Mouse (Mus musculus): Measurements from ENCODE around the gene Asf1b. TPM values are rescaled to one million over a fixed set of nuclear protein-coding genes. Genes with fewer than 3 reads are reported as not detected.
"Not testable (repeated sequence)": the region's sequence is repeated elsewhere in the genome, so short reads cannot be mapped to it uniquely, and the experiment has no call there.

The Asf1b gene
- polyA plus RNA-seq, 1 experiment from 2014 or later: 31.6 TPM

DNA sequence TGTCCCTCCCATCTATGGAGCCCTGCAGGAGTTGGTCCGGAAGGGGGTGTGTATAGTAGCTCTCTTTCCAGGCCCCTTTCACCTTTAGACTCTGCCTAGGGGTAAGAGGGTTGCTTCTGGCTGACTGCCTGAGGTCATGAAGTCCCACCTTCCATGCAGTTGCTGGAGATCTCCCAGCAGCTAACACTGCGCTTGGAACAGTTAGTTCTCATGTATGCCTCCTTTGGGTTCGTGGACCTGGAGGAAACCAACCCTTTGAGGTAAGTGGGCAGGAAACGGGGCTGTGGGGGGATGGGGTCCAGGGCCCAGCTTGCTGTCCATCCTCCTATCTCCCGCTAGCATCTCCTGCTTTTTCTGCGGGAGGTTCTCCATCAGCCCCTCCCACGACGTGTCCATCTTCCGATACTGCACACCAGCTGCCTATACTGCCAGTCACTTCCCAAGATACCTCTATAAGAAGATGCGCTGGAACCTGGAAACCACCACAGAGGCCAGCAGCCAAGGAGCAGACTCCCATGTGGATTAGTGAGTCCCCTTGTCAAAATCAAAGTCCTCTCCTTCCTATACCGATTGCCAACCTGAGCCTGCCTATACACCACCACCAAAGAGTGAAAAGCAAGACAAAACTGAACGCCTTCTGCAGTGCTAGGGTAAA is 47.8 kb downstream of the Asf1b start:
- DNase-seq (ENCODE audit: low spot score) (no peak), ATAC-seq (no peak)
- no peaks in the 10 kb centered on the region for H3K9me3 ChIP-seq (replicated peaks; ENCODE audit: control insufficient read depth, low read length)
- no peak overlapping the region for H3K4me2 ChIP-seq (ENCODE audit: low read length)
- WGBS: 53% methylated on average over 12 of the region's 12 CpGs
- peaks cover 10% of the 10 kb centered on the region for H3K27me3 ChIP-seq (replicated peaks; ENCODE audit: control insufficient read depth, insufficient read depth, low read length)
- H3K9ac ChIP-seq (ENCODE audit: low read length): no peak overlapping the region
- peaks cover 25% of the 10 kb centered on the region for H3K36me3 ChIP-seq (ENCODE audit: control insufficient read depth, insufficient read depth, low read length)
- H3K27ac ChIP-seq (ENCODE audit: low read depth, low read length): no peak overlapping the region
- peaks cover 24% of the 10 kb centered on the region for H3K4me1 ChIP-seq (ENCODE audit: control insufficient read depth, insufficient read depth, low read length)
- no peak overlapping the region for H3K4me3 ChIP-seq (ENCODE audit: low read depth, low read length)

DNA sequence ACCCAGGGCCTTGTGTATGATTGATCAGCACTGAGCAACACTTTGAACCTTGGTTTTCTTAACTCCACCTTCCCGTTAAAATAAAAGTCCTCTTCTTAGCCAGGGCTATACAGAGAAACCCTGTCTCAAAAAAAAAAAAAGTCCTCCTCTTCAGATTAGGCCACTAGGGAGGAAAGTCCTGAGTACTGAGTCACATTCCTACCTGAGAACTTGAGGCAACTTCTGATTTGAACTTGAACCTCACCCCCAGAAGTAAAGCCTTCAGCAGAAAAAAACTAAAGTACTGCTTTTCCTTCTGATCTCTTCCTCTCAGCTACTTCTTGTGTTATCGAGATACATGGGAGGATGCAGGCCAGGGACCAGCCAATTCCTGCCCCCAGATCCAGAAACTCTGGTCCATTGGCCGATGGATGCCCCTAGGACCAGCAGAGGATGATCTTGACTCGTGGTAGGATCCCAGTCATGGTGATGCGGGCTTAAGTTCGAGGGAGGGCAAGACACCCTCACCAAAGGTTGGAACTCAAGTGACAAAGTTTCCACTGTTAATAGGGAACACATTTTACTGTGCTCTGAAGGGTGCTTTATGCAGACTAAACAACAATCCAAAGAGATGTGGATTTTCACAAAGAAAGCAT is 48.4 kb downstream of the Asf1b start:
- peak overlapping the region; percentile 58 for H3K4me3 ChIP-seq (ENCODE audit: low read depth, low read length)
- H3K4me2 ChIP-seq (ENCODE audit: low read length): peak overlapping the region; percentile 96
- DNase-seq (ENCODE audit: low spot score) (no peak), ATAC-seq (no peak)
- no peaks in the 10 kb centered on the region for H3K9me3 ChIP-seq (replicated peaks; ENCODE audit: control insufficient read depth, low read length)
- peaks cover 25% of the 10 kb centered on the region for H3K36me3 ChIP-seq (ENCODE audit: control insufficient read depth, insufficient read depth, low read length)
- H3K27me3 ChIP-seq (replicated peaks; ENCODE audit: control insufficient read depth, insufficient read depth, low read length): peaks cover 10% of the 10 kb centered on the region
- H3K4me1 ChIP-seq (ENCODE audit: control insufficient read depth, insufficient read depth, low read length): peaks cover 23% of the 10 kb centered on the region
- 75% methylated on average over 6 of the region's 6 CpGs for WGBS
- H3K9ac ChIP-seq (ENCODE audit: low read length): peak overlapping the region; percentile 79
- H3K27ac ChIP-seq (ENCODE audit: low read depth, low read length): no peak overlapping the region

DNA sequence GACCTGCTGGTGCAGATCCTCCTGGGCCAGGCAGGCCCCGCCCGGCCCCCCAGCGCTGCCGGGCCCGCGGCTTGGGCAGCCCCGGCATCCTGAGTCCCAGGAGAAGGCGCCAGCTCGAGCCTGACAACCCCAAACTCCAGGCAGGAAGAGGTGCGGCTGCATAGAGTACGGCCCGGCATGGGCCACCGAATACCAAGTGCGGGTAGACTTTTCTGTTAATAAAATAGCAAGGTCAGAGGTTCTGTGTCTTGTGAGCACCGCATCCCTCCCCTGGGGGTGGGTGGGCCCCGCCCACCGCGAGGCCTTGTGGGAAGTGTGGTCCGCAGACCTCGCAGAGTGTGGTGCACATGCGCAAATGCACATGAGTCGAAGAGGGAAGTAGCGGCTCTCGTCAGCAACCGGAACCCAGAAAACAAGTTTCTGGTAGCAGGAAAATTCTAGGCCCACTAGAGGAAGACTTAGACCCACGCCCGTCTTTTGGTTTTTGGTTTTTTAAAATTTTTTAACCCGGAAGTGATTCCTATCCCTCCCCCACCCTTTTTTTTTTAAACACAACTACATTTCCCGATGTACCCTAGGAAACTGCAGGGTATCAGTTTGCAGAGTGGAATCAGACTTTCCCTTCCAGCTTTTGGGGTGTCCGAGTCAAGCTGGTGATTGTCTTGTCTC is 49.4 kb downstream of the Asf1b start:
- Histone ChIP-seq H3K4me3 (ENCODE audit: low read depth, low read length) (peak overlapping the region; percentile 58), H3K9ac (ENCODE audit: low read length) (peak overlapping the region; percentile 79), H3K27me3 (replicated peaks; ENCODE audit: control insufficient read depth, insufficient read depth, low read length) (peaks cover 9% of the 10 kb centered on the region), H3K9me3 (replicated peaks; ENCODE audit: control insufficient read depth, low read length) (no peaks in the 10 kb centered on the region), H3K4me2 (ENCODE audit: low read length) (peak overlapping the region; percentile 96), H3K4me1 (ENCODE audit: control insufficient read depth, insufficient read depth, low read length) (peaks cover 15% of the 10 kb centered on the region), H3K27ac (ENCODE audit: low read depth, low read length) (peak overlapping the region; percentile 63; the same call in 1 of the 2 replicates), H3K36me3 (ENCODE audit: control insufficient read depth, insufficient read depth, low read length) (peaks cover 18% of the 10 kb centered on the region)
- DNase-seq (ENCODE audit: low spot score) (peak; percentile 96), ATAC-seq (peak; percentile 88)
- 2% methylated on average over 30 of the region's 30 CpGs for WGBS

DNA sequence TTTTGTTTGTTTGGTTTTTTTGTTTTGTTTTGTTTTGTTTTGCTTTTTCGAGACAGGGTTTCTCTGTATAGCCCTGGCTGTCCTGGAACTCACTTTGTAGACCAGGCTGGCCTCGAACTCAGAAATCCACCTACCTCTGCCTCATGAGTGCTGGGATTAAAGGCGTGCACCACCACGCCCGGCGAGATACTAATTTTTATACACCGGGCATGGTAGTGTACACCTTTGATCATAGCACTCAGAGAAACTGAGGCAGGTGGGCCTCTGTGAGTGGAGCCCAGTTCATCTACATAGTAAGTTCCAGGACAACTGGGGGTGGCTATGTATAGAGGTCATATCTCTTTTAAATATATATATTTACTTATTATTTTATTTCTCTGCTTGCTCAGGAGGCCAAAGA is 50.2 kb downstream of the Asf1b start:
- not testable (repeated sequence) for ATAC-seq; H3K9ac ChIP-seq (ENCODE audit: low read length); H3K9me3 ChIP-seq (replicated peaks; ENCODE audit: control insufficient read depth, low read length); H3K4me3 ChIP-seq (ENCODE audit: low read depth, low read length); DNase-seq (ENCODE audit: low spot score); H3K4me2 ChIP-seq (ENCODE audit: low read length); H3K27ac ChIP-seq (ENCODE audit: low read depth, low read length)
- Histone ChIP-seq H3K36me3 (ENCODE audit: control insufficient read depth, insufficient read depth, low read length) (peaks cover 11% of the 10 kb centered on the region; the same call in 1 of the 2 replicates), H3K27me3 (replicated peaks; ENCODE audit: control insufficient read depth, insufficient read depth, low read length) (peaks cover 13% of the 10 kb centered on the region), H3K4me1 (ENCODE audit: control insufficient read depth, insufficient read depth, low read length) (peaks cover 15% of the 10 kb centered on the region)
- 94% methylated on average over 7 of the region's 7 CpGs for WGBS

DNA sequence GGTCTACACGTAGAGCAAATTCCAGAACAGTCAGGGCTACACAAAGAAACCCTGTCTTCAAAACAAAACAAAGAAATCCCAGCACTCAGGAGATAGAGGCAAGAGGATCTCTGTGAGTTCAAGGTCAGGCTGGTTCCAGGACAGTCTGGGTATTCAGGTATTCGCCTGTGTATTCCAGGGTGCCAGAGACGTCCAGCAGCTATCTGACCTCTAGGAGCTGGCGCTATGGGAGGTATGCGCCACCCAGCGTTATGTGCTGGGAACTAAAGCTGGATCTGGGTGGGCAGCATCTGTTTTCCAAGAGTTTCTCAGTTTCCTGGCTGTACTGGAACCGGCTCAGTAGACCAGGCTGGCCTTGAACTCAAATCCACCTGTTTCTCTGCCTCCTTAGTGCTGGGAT is 53.1 kb downstream of the Asf1b start:
- WGBS: 33% methylated on average over 7 of the region's 7 CpGs
- Histone ChIP-seq H3K4me2 (ENCODE audit: low read length) (no peak overlapping the region), H3K36me3 (ENCODE audit: control insufficient read depth, insufficient read depth, low read length) (no peaks in the 10 kb centered on the region), H3K27ac (ENCODE audit: low read depth, low read length) (no peak overlapping the region), H3K27me3 (replicated peaks; ENCODE audit: control insufficient read depth, insufficient read depth, low read length) (peaks cover 35% of the 10 kb centered on the region), H3K9ac (ENCODE audit: low read length) (no peak overlapping the region), H3K9me3 (replicated peaks; ENCODE audit: control insufficient read depth, low read length) (no peaks in the 10 kb centered on the region), H3K4me3 (ENCODE audit: low read depth, low read length) (no peak overlapping the region), H3K4me1 (ENCODE audit: control insufficient read depth, insufficient read depth, low read length) (peaks cover 12% of the 10 kb centered on the region)
- no peak for ATAC-seq
- DNase-seq (ENCODE audit: low spot score): no peak

DNA sequence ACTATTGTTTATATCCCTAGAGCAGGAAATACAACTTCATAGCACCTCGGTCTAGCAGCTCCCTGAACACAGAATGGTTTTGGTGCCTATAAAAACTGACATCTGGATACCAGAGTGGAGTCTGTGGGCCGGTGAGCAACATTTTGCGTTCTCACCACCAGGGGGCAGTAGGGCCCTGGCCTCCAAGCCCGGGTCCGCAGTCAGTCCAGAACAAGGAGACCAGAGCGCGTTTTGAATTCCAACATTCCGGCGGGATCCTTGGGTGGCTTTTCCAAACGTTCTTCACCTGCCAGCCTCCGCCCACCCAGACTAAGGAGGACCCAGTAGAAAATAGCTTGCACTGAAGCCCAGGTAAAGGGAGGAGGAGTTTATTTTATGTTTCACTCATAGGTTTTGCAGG is 54.6 kb downstream of the Asf1b start:
- no peak overlapping the region for H3K27ac ChIP-seq (ENCODE audit: low read depth, low read length)
- DNase-seq (ENCODE audit: low spot score) (peak; percentile 82), ATAC-seq (peak; percentile 49; the same call in 1 of the 2 replicates)
- H3K4me2 ChIP-seq (ENCODE audit: low read length): no peak overlapping the region
- no peak overlapping the region for H3K4me3 ChIP-seq (ENCODE audit: low read depth, low read length)
- no peaks in the 10 kb centered on the region for H3K9me3 ChIP-seq (replicated peaks; ENCODE audit: control insufficient read depth, low read length)
- no peak overlapping the region for H3K9ac ChIP-seq (ENCODE audit: low read length)
- WGBS: 1% methylated on average over 11 of the region's 11 CpGs
- no peaks in the 10 kb centered on the region for H3K36me3 ChIP-seq (ENCODE audit: control insufficient read depth, insufficient read depth, low read length)
- peaks cover 38% of the 10 kb centered on the region for H3K27me3 ChIP-seq (replicated peaks; ENCODE audit: control insufficient read depth, insufficient read depth, low read length)
- H3K4me1 ChIP-seq (ENCODE audit: control insufficient read depth, insufficient read depth, low read length): peaks cover 6% of the 10 kb centered on the region

DNA sequence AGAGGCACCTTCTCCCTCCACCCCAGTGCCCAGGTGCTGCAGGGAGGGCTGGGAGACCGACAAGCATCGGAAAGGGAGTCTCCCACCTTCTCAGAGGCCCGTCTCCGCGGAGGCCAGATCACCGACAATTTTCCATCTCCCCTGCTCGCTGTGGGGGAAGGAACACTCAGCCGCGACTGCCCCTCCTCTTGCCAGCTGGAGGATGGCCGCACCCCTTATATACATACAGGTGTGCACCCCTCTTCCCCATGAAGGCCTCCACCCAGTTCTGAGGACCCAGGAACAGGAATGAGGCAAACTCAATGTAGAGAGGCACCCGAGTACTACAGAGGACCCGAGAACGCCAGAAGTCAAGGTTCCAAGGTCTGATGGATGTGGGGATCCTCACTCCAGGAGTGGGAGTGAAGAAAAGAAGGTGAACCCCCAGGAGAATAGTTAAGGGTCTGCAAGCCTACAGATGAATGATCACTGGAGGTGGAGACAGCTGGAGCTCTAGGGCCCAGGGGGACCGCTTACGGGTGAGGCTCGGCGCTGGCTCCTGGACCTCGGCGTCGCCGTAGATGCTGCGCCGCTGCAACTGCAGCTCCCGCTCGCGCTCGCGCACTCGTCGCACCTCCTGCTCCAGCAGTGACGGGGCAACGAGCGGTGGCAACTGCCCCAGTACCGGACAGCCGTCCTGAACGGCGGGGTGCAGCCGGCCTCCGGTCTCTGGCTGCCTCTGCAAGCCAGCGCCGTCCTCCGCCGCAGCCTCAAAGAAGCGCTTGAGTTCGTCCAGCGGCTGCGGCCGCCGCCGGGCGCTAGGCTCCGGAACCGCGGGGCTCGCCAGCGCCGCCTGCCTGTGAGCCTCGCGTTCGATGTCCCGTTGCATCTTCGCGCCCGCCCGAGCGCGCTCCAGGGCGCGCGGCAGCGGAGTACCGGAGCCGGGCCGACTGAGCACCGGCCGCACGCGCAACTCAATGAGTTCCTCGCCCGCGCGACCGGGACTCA is 55.6 kb downstream of the Asf1b start:
- H3K27me3 ChIP-seq (replicated peaks; ENCODE audit: control insufficient read depth, insufficient read depth, low read length): peaks cover 38% of the 10 kb centered on the region
- 2% methylated on average over 82 of the region's 83 CpGs for WGBS
- peak; percentile 78 for ATAC-seq
- peaks cover 2% of the 10 kb centered on the region; the same call in 1 of the 2 replicates for H3K4me1 ChIP-seq (ENCODE audit: control insufficient read depth, insufficient read depth, low read length)
- H3K36me3 ChIP-seq (ENCODE audit: control insufficient read depth, insufficient read depth, low read length): no peaks in the 10 kb centered on the region
- peak overlapping the region; percentile 57 for H3K9ac ChIP-seq (ENCODE audit: low read length)
- H3K4me3 ChIP-seq (ENCODE audit: low read depth, low read length): peak overlapping the region; percentile 52
- no peak overlapping the region for H3K27ac ChIP-seq (ENCODE audit: low read depth, low read length)
- H3K9me3 ChIP-seq (replicated peaks; ENCODE audit: control insufficient read depth, low read length): no peaks in the 10 kb centered on the region
- peak; percentile 77 for DNase-seq (ENCODE audit: low spot score)
- peak overlapping the region; percentile 94 for H3K4me2 ChIP-seq (ENCODE audit: low read length)

DNA sequence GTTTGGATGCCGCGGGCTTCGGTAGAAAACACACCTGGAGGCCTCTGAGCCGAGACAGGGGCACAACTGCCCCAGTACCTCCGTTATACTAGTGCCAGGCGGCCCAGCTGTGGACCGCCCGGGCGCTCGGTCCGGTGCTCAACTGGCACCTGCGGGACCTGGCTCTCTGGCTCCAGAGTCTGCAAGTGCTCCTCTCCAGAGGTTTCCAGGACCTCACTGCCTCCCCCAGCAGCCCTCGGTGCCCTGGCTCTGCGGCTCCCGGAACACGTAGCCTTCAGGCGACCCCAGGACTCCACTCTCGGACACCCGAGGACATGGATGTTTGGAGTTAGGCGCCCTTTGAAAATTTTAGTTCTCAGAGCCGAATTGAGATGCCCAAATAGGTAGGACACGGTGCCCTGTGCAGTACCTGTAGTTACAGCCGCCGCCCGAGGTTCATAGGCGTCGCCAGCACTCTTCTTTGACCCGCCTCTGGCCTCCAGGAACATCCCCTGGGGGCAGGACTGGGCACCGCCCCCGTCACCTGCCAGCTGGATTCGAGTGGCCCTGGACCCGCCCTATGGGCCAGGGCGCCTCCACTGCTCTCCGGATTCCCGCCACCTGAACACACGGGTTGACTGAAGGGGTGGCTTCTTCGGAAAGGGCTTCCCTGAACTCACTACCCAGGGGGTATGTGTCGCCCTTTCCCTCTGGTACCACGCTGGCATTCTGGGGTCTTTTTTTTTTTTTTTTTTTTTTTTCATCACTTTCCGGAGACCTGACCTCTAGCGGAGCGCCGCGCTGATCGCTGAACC is 56.6 kb downstream of the Asf1b start, which contains the start of gene 2210011C24Rik:
Gene 2210011C24Rik, minus strand, starts transcription at position 467 of the 794 bp plus-strand sequence.
- Histone ChIP-seq H3K27ac (ENCODE audit: low read depth, low read length) (no peak within 1 kb of the TSS), H3K36me3 (ENCODE audit: control insufficient read depth, insufficient read depth, low read length) (no peaks in the 10 kb centered on the region), H3K4me3 (ENCODE audit: low read depth, low read length) (peak within 1 kb of the TSS; percentile 52), H3K4me1 (ENCODE audit: control insufficient read depth, insufficient read depth, low read length) (peaks cover 2% of the 10 kb centered on the region; the same call in 1 of the 2 replicates), H3K9ac (ENCODE audit: low read length) (peak within 1 kb of the TSS; percentile 57), H3K4me2 (ENCODE audit: low read length) (peak within 1 kb of the TSS; percentile 94), H3K9me3 (replicated peaks; ENCODE audit: control insufficient read depth, low read length) (no peaks in the 10 kb centered on the region), H3K27me3 (replicated peaks; ENCODE audit: control insufficient read depth, insufficient read depth, low read length) (peaks cover 38% of the 10 kb centered on the region)
- under 1% methylated on average over 45 of the region's 45 CpGs for WGBS
- DNase-seq (ENCODE audit: low spot score) (no peak), ATAC-seq (peak; percentile 22; the same call in 1 of the 2 replicates)

Data from forebrain, embryonic 14.5 days (tissue).